Mouse (Mus musculus): Measurements from ENCODE around the gene Psip1. TPM values are rescaled to one million over a fixed set of nuclear protein-coding genes. Genes with fewer than 3 reads are reported as not detected.

Psip1 gene
- total and polyA plus RNA-seq, 3 experiments, result 54.0 to 161 (median 68.1) TPM

- no peaks in the 10 kb centered on the region for H3K79me2 ChIP-seq (ENCODE audit: control insufficient read depth, insufficient read depth, low read length, poor library complexity)
- TF ChIP-seq CHD2 (IDR thresholded peaks at IDR 0.05; ENCODE audit: low read length) (no peak), POLR2AphosphoS5 (IDR thresholded peaks at IDR 0.05; ENCODE audit: borderline replicate concordance, low read depth, low read length) (no peak), JUND (IDR thresholded peaks at IDR 0.05; ENCODE audit: low read depth, low read length) (no peak), NELFE (IDR thresholded peaks at IDR 0.05; ENCODE audit: low read depth, low read length) (no peak), ETS1 (IDR thresholded peaks at IDR 0.05; ENCODE audit: low read depth, low read length) (no peak), BHLHE40 (IDR thresholded peaks at IDR 0.05; ENCODE audit: borderline replicate concordance, low read depth, low read length) (no peak), GATA1 (IDR thresholded peaks at IDR 0.05; ENCODE audit: low read depth, low read length) (no peak), USF2 (IDR thresholded peaks at IDR 0.05; ENCODE audit: borderline replicate concordance in 1 of 2, insufficient read depth in 1 of 2, low read depth in 1 of 2, low read length in 2 of 2) (no peak), MAX (IDR thresholded peaks at IDR 0.05; ENCODE audit: low read length) (no peak), ZMIZ1 (IDR thresholded peaks at IDR 0.05; ENCODE audit: low read depth, low read length) (no peak), POLR2A (IDR thresholded peaks at IDR 0.05; ENCODE audit: control insufficient read depth in 1 of 2, insufficient read depth in 1 of 2, low read depth in 1 of 2, low read length in 2 of 2, poor library complexity in 1 of 2) (no peak), HCFC1 (IDR thresholded peaks at IDR 0.05; ENCODE audit: low read depth, low read length) (no peak), UBTF (IDR thresholded peaks at IDR 0.05; ENCODE audit: borderline replicate concordance, insufficient read depth, low read depth, low read length) (no peak), EP300 (IDR thresholded peaks at IDR 0.05; ENCODE audit: low read depth in 1 of 2, low read length in 2 of 2) (no peak), ZKSCAN1 (IDR thresholded peaks at IDR 0.05; ENCODE audit: low read depth, low read length) (no peak), KAT2A (conservative IDR thresholded peaks at IDR 0.05; ENCODE audit: low read depth, low read length) (no peak), ZNF384 (IDR thresholded peaks at IDR 0.05; ENCODE audit: low read depth, low read length) (no peak)
These were observed 24.8 kb upstream of the Psip1 start for GRCm38 (mm10) chr4:83511083-83511482.

DNA sequence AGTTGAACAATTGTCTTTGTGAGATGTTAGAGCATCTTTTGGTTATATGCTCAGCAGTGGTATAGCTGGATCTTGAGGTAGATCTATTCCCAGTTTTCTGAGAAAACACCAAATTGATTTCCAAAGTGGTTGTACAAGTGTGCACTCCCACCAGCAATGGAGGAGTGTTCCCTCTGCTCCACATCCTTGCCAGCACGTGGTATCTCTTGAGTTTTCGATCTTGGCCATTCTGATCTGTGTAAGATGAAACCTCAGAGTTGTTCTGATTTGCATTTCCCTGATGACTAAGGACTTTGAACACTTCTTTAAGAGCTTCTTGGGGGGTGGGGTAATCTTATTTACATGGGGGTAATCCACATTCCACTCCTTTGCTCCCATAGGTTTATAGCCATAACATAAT lies 23.3 kb upstream of the Psip1 start:
- Histone ChIP-seq H3K36me3 (ENCODE audit: control insufficient read depth in 1 of 2, insufficient read depth in 2 of 2, low read length in 2 of 2) (no peaks in the 10 kb centered on the region), H3K27me3 (ENCODE audit: control insufficient read depth in 1 of 2, insufficient read depth in 2 of 2, low read length in 2 of 2) (no peaks in the 10 kb centered on the region), H3K4me3 (ENCODE audit: control insufficient read depth in 1 of 2, insufficient read depth in 1 of 2, low read depth in 2 of 2, low read length in 2 of 2) (no peak overlapping the region), H3K79me2 (ENCODE audit: control insufficient read depth, insufficient read depth, low read length, poor library complexity) (no peaks in the 10 kb centered on the region), H3K9me3 (replicated peaks; ENCODE audit: insufficient read depth, low read length) (no peaks in the 10 kb centered on the region), H3K9ac (ENCODE audit: control insufficient read depth, low read depth, low read length, poor library complexity, severe bottlenecking) (no peak overlapping the region), H3K27ac (ENCODE audit: control insufficient read depth, low read depth, low read length) (no peak overlapping the region), H3K4me1 (ENCODE audit: control insufficient read depth in 1 of 2, insufficient read depth in 2 of 2, low read length in 2 of 2) (peaks cover 0 to 5% of the 10 kb centered on the region in 2 experiments; a peak in 1 of 4 replicates)
- no peak for TF ChIP-seq KAT2A (conservative IDR thresholded peaks at IDR 0.05; ENCODE audit: low read depth, low read length)
- no peak for TF ChIP-seq ZMIZ1 (IDR thresholded peaks at IDR 0.05; ENCODE audit: low read depth, low read length)
- TF ChIP-seq USF1 (IDR thresholded peaks at IDR 0.05; ENCODE audit: low read depth, low read length), result no peak
- TF ChIP-seq GABPA (IDR thresholded peaks at IDR 0.05; ENCODE audit: low read depth, low read length), result no peak
- no peak for TF ChIP-seq POLR2AphosphoS2 (IDR thresholded peaks at IDR 0.05; ENCODE audit: low read length)
- TF ChIP-seq MYB (IDR thresholded peaks at IDR 0.05; ENCODE audit: low read depth, low read length), result no peak
- no peak for DNase-seq (ENCODE audit: low read depth, low spot score)

More at GRCm38 (mm10) chr4:83511083-83511482, 24.8 kb upstream of the Psip1 start:
- H3K4me3 ChIP-seq (ENCODE audit: control insufficient read depth in 1 of 2, insufficient read depth in 1 of 2, low read depth in 2 of 2, low read length in 2 of 2), result no peak overlapping the region
- H3K4me1 ChIP-seq (ENCODE audit: control insufficient read depth in 1 of 2, insufficient read depth in 2 of 2, low read length in 2 of 2), result peaks cover 0 to 5% of the 10 kb centered on the region in 2 experiments; a peak in 1 of 4 replicates
- H3K36me3 ChIP-seq (ENCODE audit: control insufficient read depth in 1 of 2, insufficient read depth in 2 of 2, low read length in 2 of 2), result peaks cover 0 to under 1% of the 10 kb centered on the region in 2 experiments; a peak in 1 of 4 replicates
- no peak overlapping the region for H3K9ac ChIP-seq (ENCODE audit: control insufficient read depth, low read depth, low read length, poor library complexity, severe bottlenecking)
- no peaks in the 10 kb centered on the region for H3K9me3 ChIP-seq (replicated peaks; ENCODE audit: insufficient read depth, low read length)
- no peak overlapping the region for H3K27ac ChIP-seq (ENCODE audit: control insufficient read depth, low read depth, low read length)
- DNase-seq (ENCODE audit: low read depth, low spot score), result no peak
- H3K27me3 ChIP-seq (ENCODE audit: control insufficient read depth in 1 of 2, insufficient read depth in 2 of 2, low read length in 2 of 2), result no peaks in the 10 kb centered on the region

Measured in MEL (cell line).